Mouse (Mus musculus) CH12.LX (cell line): ENCODE data around the gene Srcap.

Experiments
- BHLHE40 ChIP-seq: IDR thresholded peaks from 2 replicates; pipeline ENCODE4 v1.6.1; 2011; ENCODE audit warnings: mild to moderate bottlenecking, low read depth, low read length, improper control_type of control experiment
- CHD2 ChIP-seq: IDR thresholded peaks from 2 replicates; pipeline ENCODE4 v1.6.1; 2011; ENCODE audit warnings: low read length, improper control_type of control experiment
- CTCF ChIP-seq, 2 experiments: IDR thresholded peaks in 1 of 2; conservative IDR thresholded peaks in 1 of 2; 2 replicates each; pipeline ENCODE4 v1.5.1; 2011 to 2012; ENCODE audit warnings: low read depth in 2 of 2, low read length in 2 of 2, improper control_type of control experiment in 1 of 2, inconsistent platforms in 1 of 2, mild to moderate bottlenecking in 1 of 2, moderate library complexity in 1 of 2
- EP300 ChIP-seq: IDR thresholded peaks from 2 replicates; pipeline ENCODE4 v1.6.1; 2011; ENCODE audit warnings: low read length, improper control_type of control experiment
- ETS1 ChIP-seq: conservative IDR thresholded peaks from 2 replicates; pipeline ENCODE4 v1.6.1; 2012; ENCODE audit warnings: low read depth, mild to moderate bottlenecking, inconsistent platforms, low read length, improper control_type of control experiment, moderate library complexity
- POLR2A ChIP-seq: IDR thresholded peaks from 2 replicates; pipeline ENCODE4 v1.6.1; 2011; ENCODE audit warnings: low read depth, mild to moderate bottlenecking, improper control_type of control experiment, low read length
- SIN3A ChIP-seq: IDR thresholded peaks from 2 replicates; pipeline ENCODE4 v1.6.1; 2012; ENCODE audit warnings: low read length, improper control_type of control experiment, inconsistent platforms
- TCF12 ChIP-seq: IDR thresholded peaks from 2 replicates; pipeline ENCODE4 v1.6.1; 2014; ENCODE audit warnings: low read depth, mild to moderate bottlenecking, inconsistent platforms, low read length, improper control_type of control experiment

DNA sequence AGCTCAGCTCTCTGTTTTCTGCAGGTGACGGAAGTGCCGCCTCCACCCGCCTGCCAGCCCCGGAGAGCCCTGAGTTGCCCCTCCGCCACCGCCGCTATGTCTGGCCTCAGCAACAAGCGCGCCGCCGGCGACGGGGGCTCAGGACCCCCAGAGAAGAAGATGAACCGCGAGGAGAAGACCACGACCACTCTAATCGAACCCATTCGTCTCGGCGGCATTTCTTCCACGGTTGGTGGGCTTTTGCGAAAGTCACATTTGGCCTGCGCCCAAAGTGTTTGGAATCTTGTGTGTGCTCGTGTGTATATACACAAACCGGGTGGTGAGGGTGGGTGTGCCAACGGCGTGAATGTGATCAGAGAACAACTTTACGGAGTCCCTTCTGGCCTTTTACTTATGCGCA, 77.1 kb downstream of the Srcap start:
- TF ChIP-seq SIN3A, result no peak
- TF ChIP-seq POLR2A, result no peak
- TF ChIP-seq CHD2, result no peak
- no peak for TF ChIP-seq CTCF (conservative IDR thresholded peaks at IDR 0.05 in 1 of 2, IDR thresholded peaks at IDR 0.05 in 1 of 2; ENCODE audit: low read depth in 2 of 2, low read length in 2 of 2)
- TF ChIP-seq ETS1, result no peak
- no peak for TF ChIP-seq TCF12
- no peak for TF ChIP-seq EP300
- no peak for TF ChIP-seq BHLHE40
